Mouse (Mus musculus) left cerebral cortex, postnatal 4 days (tissue): ENCODE results near the gene Ccr1l1. TPM values are rescaled to one million over a fixed set of nuclear protein-coding genes. Genes with fewer than 3 reads are reported as not detected.
"Not testable (repeated sequence)": the region's sequence is repeated elsewhere in the genome, so short reads cannot be mapped to it uniquely, and the experiment has no call there.

Experiments used
- DNase-seq: peaks from one replicate; pipeline ENCODE4 v3.0.0-alpha.2; 2022
- intact Hi-C: fragments of 180-260 bp; cut with DNase I; formaldehyde crosslinking; loops from one replicate; pipeline ENCODE4 v1.15.1; 2025
- total RNA-seq, 2 experiments: library from RNA; stranded (reverse); gene quantifications; 2 replicates each; pipeline ENCODE4 v1.2.3; 2021

Ccr1l1 gene
- not detected for total RNA-seq

- no peak for DNase-seq
- intact Hi-C loops = no loop called here
These were observed at the start of gene Ccr1l1 for GRCm38 (mm10) chr9:123978308-123978707. Ccr1l1 (minus strand) TSS chr9:123978408.

- intact Hi-C loops = no loop called here
- DNase-seq = no peak
These were observed 43.5 kb upstream of the Ccr1l1 start, which contains the start of gene Ccr3 for GRCm38 (mm10) chr9:124021672-124022071. Ccr3 (plus strand) TSS chr9:124021972.

GRCm38 (mm10) chr9:124019887-124020286 lies 41.7 kb upstream of the Ccr1l1 start:
- no peak for DNase-seq
- intact Hi-C loops = no loop called here

- intact Hi-C loops = no loop called here
- no peak for DNase-seq
These were observed 37.8 kb upstream of the Ccr1l1 start for GRCm38 (mm10) chr9:124016048-124016447.

GRCm38 (mm10) chr9:124014985-124015652 lies 36.9 kb upstream of the Ccr1l1 start:
- intact Hi-C loops = no loop called here
- DNase-seq = no peak

GRCm38 (mm10) chr9:124013270-124013669 lies 35.1 kb upstream of the Ccr1l1 start:
- intact Hi-C loops = no loop called here

GRCm38 (mm10) chr9:124012691-124013090 lies 34.5 kb upstream of the Ccr1l1 start:
- intact Hi-C loops = no loop called here

More at GRCm38 (mm10) chr9:124013270-124013669, 35.1 kb upstream of the Ccr1l1 start:
- no peak for DNase-seq

GRCm38 (mm10) chr9:123999784-124000183 lies 21.6 kb upstream of the Ccr1l1 start:
- DNase-seq = no peak
- intact Hi-C loops = no loop called here

More at GRCm38 (mm10) chr9:124012691-124013090, 34.5 kb upstream of the Ccr1l1 start:
- DNase-seq = no peak

GRCm38 (mm10) chr9:123997719-123998118 lies 19.5 kb upstream of the Ccr1l1 start:
- DNase-seq = no peak
- intact Hi-C loops = no loop called here

GRCm38 (mm10) chr9:123991312-123991906 lies 13.2 kb upstream of the Ccr1l1 start:
- DNase-seq = no peak
- intact Hi-C loops = no loop called here

- intact Hi-C loops = no loop called here
- DNase-seq = no peak
These were observed 11.5 kb upstream of the Ccr1l1 start for GRCm38 (mm10) chr9:123989671-123990070.

GRCm38 (mm10) chr9:123986217-123986616 lies 8.0 kb upstream of the Ccr1l1 start:
- intact Hi-C loops = no loop called here
- DNase-seq = no peak

- intact Hi-C loops = no loop called here
- no peak for DNase-seq
These were observed 6.7 kb upstream of the Ccr1l1 start for GRCm38 (mm10) chr9:123984943-123985342.

- intact Hi-C loops = no loop called here
- no peak for DNase-seq
These were observed 4.5 kb upstream of the Ccr1l1 start for GRCm38 (mm10) chr9:123982720-123983119.

GRCm38 (mm10) chr9:123981909-123982308 lies 3.7 kb upstream of the Ccr1l1 start:
- intact Hi-C loops = no loop called here
- DNase-seq = no peak

GRCm38 (mm10) chr9:123980858-123981475 lies 2.8 kb upstream of the Ccr1l1 start:
- DNase-seq, intact Hi-C loops: not testable (repeated sequence)

- DNase-seq = no peak
- intact Hi-C loops = no loop called here
These were observed 1.1 kb downstream of the Ccr1l1 start for GRCm38 (mm10) chr9:123976876-123977663.

- no peak for DNase-seq
- intact Hi-C loops = no loop called here
These were observed 2.6 kb downstream of the Ccr1l1 start for GRCm38 (mm10) chr9:123975630-123976029.

- DNase-seq = no peak
- intact Hi-C loops = no loop called here
These were observed 9.8 kb downstream of the Ccr1l1 start, which contains the start of gene Ccr1 for GRCm38 (mm10) chr9:123968290-123968912. Ccr1 (minus strand) TSS chr9:123968692.

GRCm38 (mm10) chr9:123966858-123967495 lies 11.2 kb downstream of the Ccr1l1 start:
- intact Hi-C loops, DNase-seq: not testable (repeated sequence)
